Mouse (Mus musculus) hindbrain, embryonic 13.5 days (tissue): ENCODE data around the gene Fam69a. TPM values are rescaled to one million over a fixed set of nuclear protein-coding genes. Genes with fewer than 3 reads are reported as not detected.
"Not testable (repeated sequence)": the region's sequence is repeated elsewhere in the genome, so short reads cannot be mapped to it uniquely, and the experiment has no call there.

Experiments
- ATAC-seq: fragments of 200-750 bp; cut with Nextera tagmentation; 2 replicates; pipeline ENCODE4 v1.8.0; 2017; ENCODE audit warnings: moderate TSS enrichment; ENCODE audit not compliant: low FRiP score
- H3K27ac ChIP-seq: fragments of 300-500 bp; sonication (generic); 2 replicates; pipeline ENCODE4 v1.5.1; 2015; ENCODE audit warnings: inconsistent platforms, mild to moderate bottlenecking, moderate library complexity
- H3K27me3 ChIP-seq: fragments of 300-500 bp; sonication (generic); 2 replicates; pipeline ENCODE4 v1.6.1; 2015; ENCODE audit warnings: mild to moderate bottlenecking, inconsistent platforms
- H3K36me3 ChIP-seq: fragments of 300-500 bp; sonication (generic); 2 replicates; pipeline ENCODE4 v1.6.1; 2015; ENCODE audit warnings: mild to moderate bottlenecking, inconsistent platforms
- H3K4me1 ChIP-seq: fragments of 300-500 bp; sonication (generic); replicated peaks from 2 replicates; pipeline ENCODE4 v1.6.1; 2015; ENCODE audit warnings: inconsistent platforms
- H3K4me2 ChIP-seq: fragments of 300-500 bp; sonication (generic); 2 replicates; pipeline ENCODE4 v1.6.1; 2015; ENCODE audit warnings: inconsistent platforms, mild to moderate bottlenecking, moderate library complexity
- H3K4me3 ChIP-seq: fragments of 300-500 bp; sonication (generic); 2 replicates; pipeline ENCODE4 v1.5.1; 2015; ENCODE audit warnings: mild to moderate bottlenecking, inconsistent platforms
- H3K9ac ChIP-seq: fragments of 300-500 bp; sonication (generic); 2 replicates; pipeline ENCODE4 v1.6.1; 2015; ENCODE audit warnings: mild to moderate bottlenecking, inconsistent platforms
- H3K9me3 ChIP-seq: fragments of 300-500 bp; sonication (generic); 2 replicates; pipeline ENCODE4 v1.6.1; 2016; ENCODE audit warnings: inconsistent platforms
- WGBS: fragments of 180-500 bp; shearing (Covaris S2); methylation state at CpG from one replicate; pipeline ENCODE4 v1.1.7; 2015; 5-methylcytosine and 5-hydroxymethylcytosine counted together
- polyA plus RNA-seq: library from polyadenylated mRNA; unstranded; fragments of >200 nt; fragmentation: Nextera tagmentation; extraction: Ambion mirVana; gene quantifications from 2 replicates; pipeline ENCODE4 v1.2.1, GENCODE M21; 2015

The Fam69a gene
- polyA plus RNA-seq = 44.6 and 49.3 TPM in 2 replicates

DNA sequence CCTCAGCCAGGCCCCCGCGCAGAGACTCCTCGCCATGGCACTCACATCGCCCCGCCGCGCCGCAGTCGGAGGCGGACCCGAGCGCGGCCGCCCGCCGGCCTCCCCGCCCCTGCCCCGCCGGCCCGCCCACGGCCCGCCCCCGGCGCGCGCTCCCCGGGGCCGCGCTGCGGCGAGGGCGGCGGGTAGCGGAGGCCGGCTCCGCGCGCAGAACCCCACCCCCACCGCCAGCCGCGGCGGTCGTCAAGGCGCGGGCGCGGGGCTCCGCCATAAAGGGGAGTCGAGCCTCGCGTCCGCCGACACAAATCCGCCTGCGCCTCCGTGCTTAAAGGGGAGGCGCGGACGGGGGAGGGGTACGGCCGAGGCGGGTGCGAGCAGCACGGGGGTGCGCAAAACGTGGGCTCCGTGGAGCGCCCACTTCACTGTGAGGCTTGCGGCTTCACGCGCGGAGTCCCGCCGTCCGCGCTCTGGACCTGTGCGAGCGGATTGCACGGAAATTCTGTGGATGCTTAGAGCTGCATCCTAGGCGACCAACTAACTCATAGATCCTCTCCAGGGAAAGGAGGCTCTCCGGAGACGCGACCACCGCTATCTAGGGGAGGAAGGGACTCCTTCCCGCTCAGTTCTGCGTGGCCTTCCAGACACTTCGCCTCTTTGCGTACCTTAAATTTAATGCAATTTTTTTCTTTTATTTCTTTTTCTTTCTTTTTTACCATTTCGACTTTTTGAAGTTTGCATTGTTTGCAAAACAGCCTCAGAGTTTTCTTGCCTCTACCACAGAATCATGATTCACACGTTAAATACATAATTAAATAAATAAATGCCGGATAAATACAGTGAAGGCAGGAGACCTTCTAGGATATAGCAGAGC lies at the start of gene Fam69a:
Gene Fam69a, minus strand, starts transcription at position 119 of the 868 bp plus-strand sequence.
- Histone ChIP-seq H3K27me3 (no peaks in the 10 kb centered on the region), H3K4me1 (peaks cover 20% of the 10 kb centered on the region), H3K4me3 (peak within 1 kb of the TSS; percentile 89), H3K36me3 (no peaks in the 10 kb centered on the region), H3K27ac (peak within 1 kb of the TSS; percentile 98), H3K9ac (peak within 1 kb of the TSS; percentile 92), H3K4me2 (peak within 1 kb of the TSS; percentile 63), H3K9me3 (no peaks in the 10 kb centered on the region)
- ATAC-seq = peak; percentile 94
- WGBS = under 1% methylated on average over 63 of the region's 91 CpGs

DNA sequence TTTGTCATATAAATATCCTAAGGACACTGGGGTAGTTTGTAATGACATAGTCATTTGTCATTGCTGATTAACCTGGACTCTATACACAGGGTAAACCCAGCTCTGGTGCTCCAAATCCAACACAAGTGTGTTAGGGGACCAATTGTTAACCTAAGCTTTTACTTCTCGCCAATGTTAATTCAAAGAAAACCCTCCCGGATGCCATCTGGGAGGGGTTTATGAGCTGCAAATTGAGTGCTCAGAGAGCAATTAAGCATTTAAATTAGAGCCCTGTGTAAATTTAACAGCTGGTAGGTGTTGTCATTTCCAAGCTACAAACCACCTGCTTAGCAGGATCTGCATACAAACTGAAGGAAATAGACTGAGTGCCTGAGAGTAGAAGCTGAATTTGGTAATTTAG lies 48.6 kb upstream of the Fam69a start:
- WGBS = 33% methylated on average over 2 of the region's 2 CpGs
- Histone ChIP-seq H3K4me2 (no peak overlapping the region), H3K27ac (no peak overlapping the region), H3K36me3 (no peaks in the 10 kb centered on the region), H3K9ac (no peak overlapping the region), H3K4me3 (no peak overlapping the region), H3K9me3 (no peaks in the 10 kb centered on the region), H3K4me1 (no peaks in the 10 kb centered on the region), H3K27me3 (no peaks in the 10 kb centered on the region)
- peak; percentile 84 for ATAC-seq

- Histone ChIP-seq H3K4me1 (no peaks in the 10 kb centered on the region), H3K4me3 (no peak overlapping the region), H3K27ac (no peak overlapping the region), H3K27me3 (no peaks in the 10 kb centered on the region), H3K9ac (no peak overlapping the region), H3K36me3 (no peaks in the 10 kb centered on the region), H3K9me3 (no peaks in the 10 kb centered on the region), H3K4me2 (no peak overlapping the region)
- ATAC-seq = no peak
- WGBS = 42% methylated on average over 4 of the region's 4 CpGs
These were observed 47.3 kb upstream of the Fam69a start for GRCm38 (mm10) chr5:108034194-108034593.

DNA sequence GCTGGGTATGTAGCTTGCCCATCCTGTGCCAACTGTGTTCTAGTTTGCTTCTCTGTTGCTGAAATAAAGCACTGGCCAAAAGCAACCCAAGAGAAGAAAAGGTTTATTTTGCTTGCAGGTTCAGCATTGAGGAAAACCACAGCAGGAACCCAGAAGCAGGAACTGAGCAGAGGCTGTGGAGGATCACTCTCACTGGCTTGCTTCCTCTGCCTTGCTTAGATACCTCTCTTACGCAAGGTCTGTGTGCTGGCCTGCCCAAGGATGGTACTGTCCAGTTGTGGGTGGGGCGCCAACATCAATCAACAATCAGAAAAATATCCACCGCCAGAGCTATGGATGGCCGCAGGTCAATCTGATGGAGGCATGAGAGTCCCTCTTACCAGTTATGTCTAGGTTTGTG lies 44.4 kb upstream of the Fam69a start:
- H3K27me3 ChIP-seq = no peaks in the 10 kb centered on the region
- ATAC-seq = no peak
- H3K4me2 ChIP-seq = no peak overlapping the region
- no peaks in the 10 kb centered on the region for H3K36me3 ChIP-seq
- no peak overlapping the region for H3K4me3 ChIP-seq
- no peaks in the 10 kb centered on the region for H3K9me3 ChIP-seq
- no peaks in the 10 kb centered on the region for H3K4me1 ChIP-seq
- H3K27ac ChIP-seq = no peak overlapping the region
- H3K9ac ChIP-seq = no peak overlapping the region
- WGBS = 94% methylated on average over 4 of the region's 4 CpGs

DNA sequence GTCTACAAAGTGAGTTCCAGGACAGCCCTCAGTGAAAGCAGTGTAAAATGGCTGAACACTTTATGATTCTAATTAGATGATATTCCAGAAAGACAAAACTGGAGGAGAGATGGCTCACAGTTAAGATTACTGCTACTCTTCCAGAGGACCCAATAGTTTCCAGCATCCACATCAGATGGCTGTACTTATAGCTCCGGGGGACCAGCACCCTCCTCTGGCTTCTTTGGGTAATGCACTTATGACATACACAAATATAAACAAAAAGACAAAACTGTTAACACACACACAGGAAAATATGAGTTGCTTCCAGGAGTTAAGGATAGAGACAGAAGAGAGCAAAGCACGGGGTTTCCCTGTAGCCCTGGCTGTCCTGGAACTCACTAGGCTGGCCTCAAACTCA lies 43.1 kb upstream of the Fam69a start:
- Histone ChIP-seq H3K36me3 (no peaks in the 10 kb centered on the region), H3K4me3 (no peak overlapping the region), H3K9ac (no peak overlapping the region), H3K27ac (no peak overlapping the region), H3K9me3 (no peaks in the 10 kb centered on the region), H3K4me2 (no peak overlapping the region), H3K27me3 (no peaks in the 10 kb centered on the region), H3K4me1 (no peaks in the 10 kb centered on the region)
- no peak for ATAC-seq
- WGBS = 91% methylated on average over 2 of the region's 2 CpGs

- not testable (repeated sequence) for H3K27ac ChIP-seq, H3K36me3 ChIP-seq, H3K4me1 ChIP-seq, H3K9ac ChIP-seq, H3K4me2 ChIP-seq, H3K27me3 ChIP-seq, H3K9me3 ChIP-seq, H3K4me3 ChIP-seq, ATAC-seq
- WGBS = 94% methylated on average over 7 of the region's 7 CpGs
These were observed 42.1 kb upstream of the Fam69a start for GRCm38 (mm10) chr5:108028797-108029536.

DNA sequence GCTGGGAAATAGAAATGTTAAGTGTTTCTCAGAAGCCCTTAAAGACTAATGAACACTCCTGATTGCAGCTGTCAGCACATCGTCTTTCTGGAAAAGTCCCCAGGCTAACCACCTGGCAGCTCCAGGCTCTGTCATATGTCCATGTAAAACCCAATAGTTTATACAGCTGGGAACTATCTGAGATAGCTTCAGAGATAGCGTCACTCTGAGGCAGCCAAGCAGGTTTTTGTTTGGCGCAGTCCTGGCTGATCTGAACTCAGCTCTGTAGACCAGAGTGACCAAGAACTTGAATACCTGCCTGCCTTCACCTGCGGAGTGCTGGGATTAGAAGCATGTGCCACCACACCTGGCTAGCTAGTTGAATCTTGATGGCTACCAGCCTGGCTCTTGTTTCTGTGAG lies 41.3 kb upstream of the Fam69a start:
- Histone ChIP-seq H3K36me3 (no peaks in the 10 kb centered on the region), H3K4me3 (no peak overlapping the region), H3K27ac (no peak overlapping the region), H3K27me3 (no peaks in the 10 kb centered on the region), H3K9me3 (no peaks in the 10 kb centered on the region), H3K9ac (no peak overlapping the region), H3K4me1 (no peaks in the 10 kb centered on the region), H3K4me2 (no peak overlapping the region)
- ATAC-seq = no peak
- WGBS = 90% methylated on average over 4 of the region's 4 CpGs

GRCm38 (mm10) chr5:108021346-108021745 lies 34.5 kb upstream of the Fam69a start:
- Histone ChIP-seq H3K27ac (no peak overlapping the region), H3K27me3 (no peaks in the 10 kb centered on the region), H3K36me3 (no peaks in the 10 kb centered on the region), H3K9me3 (no peaks in the 10 kb centered on the region), H3K9ac (no peak overlapping the region), H3K4me3 (no peak overlapping the region), H3K4me1 (no peaks in the 10 kb centered on the region), H3K4me2 (no peak overlapping the region)
- WGBS = 70% methylated on average over 3 of the region's 3 CpGs
- no peak for ATAC-seq

- H3K9me3 ChIP-seq = no peaks in the 10 kb centered on the region
- no peaks in the 10 kb centered on the region for H3K27me3 ChIP-seq
- H3K36me3 ChIP-seq = no peaks in the 10 kb centered on the region
- no peak overlapping the region for H3K4me2 ChIP-seq
- WGBS = 16% methylated on average over 2 of the region's 2 CpGs
- H3K4me1 ChIP-seq = no peaks in the 10 kb centered on the region
- no peak overlapping the region for H3K9ac ChIP-seq
- no peak overlapping the region for H3K4me3 ChIP-seq
- no peak overlapping the region for H3K27ac ChIP-seq
- ATAC-seq = no peak
These were observed 32.5 kb upstream of the Fam69a start for GRCm38 (mm10) chr5:108019367-108019766.

DNA sequence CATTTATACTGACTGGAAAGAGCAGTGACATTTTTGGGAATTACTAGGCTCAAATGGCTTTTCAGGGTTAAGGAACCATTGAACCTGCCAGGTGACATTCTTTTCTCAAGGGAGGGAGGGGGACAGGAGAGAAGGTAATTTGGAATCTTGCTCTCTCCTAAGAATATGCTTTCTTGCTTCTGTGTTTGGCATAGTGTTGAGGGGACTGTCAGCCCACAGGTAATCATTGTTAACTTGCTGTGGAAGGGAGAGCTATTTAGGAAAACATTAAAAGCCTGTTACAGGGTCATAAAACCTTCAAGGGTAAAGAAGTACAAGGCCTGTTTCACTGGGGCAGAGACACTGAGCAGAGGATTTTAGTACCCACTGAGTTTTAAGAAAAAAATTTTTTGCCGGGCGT lies 30.3 kb upstream of the Fam69a start:
- no peaks in the 10 kb centered on the region for H3K9me3 ChIP-seq
- H3K27ac ChIP-seq = no peak overlapping the region
- H3K4me2 ChIP-seq = no peak overlapping the region
- no peak for ATAC-seq
- H3K4me3 ChIP-seq = no peak overlapping the region
- no peak overlapping the region for H3K9ac ChIP-seq
- H3K27me3 ChIP-seq = no peaks in the 10 kb centered on the region
- H3K36me3 ChIP-seq = no peaks in the 10 kb centered on the region
- H3K4me1 ChIP-seq = no peaks in the 10 kb centered on the region
- WGBS = 95% methylated on average over 2 of the region's 2 CpGs

DNA sequence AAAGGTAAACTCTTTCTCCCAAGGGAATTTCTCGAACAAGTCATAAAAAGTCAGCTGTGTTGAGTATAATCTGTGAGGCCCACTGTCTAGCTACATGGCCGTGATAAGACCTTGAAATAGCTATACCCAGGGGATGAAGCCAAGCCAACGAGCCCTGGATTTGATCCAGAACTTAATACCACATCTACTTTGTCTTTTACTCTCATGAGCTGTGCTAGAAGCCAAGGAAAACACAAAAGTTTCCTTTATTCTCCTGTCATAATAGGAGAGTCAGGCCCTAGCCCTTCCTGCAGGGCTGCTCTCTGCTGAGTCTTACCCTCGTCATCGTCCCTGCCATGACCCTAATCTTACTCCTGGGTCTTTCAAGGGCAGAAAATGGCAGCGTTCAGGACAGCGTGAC lies 28.5 kb upstream of the Fam69a start:
- H3K9me3 ChIP-seq = no peaks in the 10 kb centered on the region
- H3K4me2 ChIP-seq = no peak overlapping the region
- H3K4me1 ChIP-seq = no peaks in the 10 kb centered on the region
- H3K36me3 ChIP-seq = no peaks in the 10 kb centered on the region
- ATAC-seq = no peak
- 68% methylated on average over 7 of the region's 7 CpGs for WGBS
- H3K4me3 ChIP-seq = no peak overlapping the region
- no peaks in the 10 kb centered on the region for H3K27me3 ChIP-seq
- no peak overlapping the region for H3K9ac ChIP-seq
- H3K27ac ChIP-seq = no peak overlapping the region

GRCm38 (mm10) chr5:108014173-108014572 lies 27.3 kb upstream of the Fam69a start:
- H3K4me3 ChIP-seq = no peak overlapping the region
- no peak overlapping the region for H3K27ac ChIP-seq
- H3K9ac ChIP-seq = no peak overlapping the region
- no peaks in the 10 kb centered on the region for H3K4me1 ChIP-seq
- H3K36me3 ChIP-seq = no peaks in the 10 kb centered on the region
- no peak overlapping the region for H3K4me2 ChIP-seq
- H3K27me3 ChIP-seq = no peaks in the 10 kb centered on the region
- H3K9me3 ChIP-seq = no peaks in the 10 kb centered on the region
- no peak for ATAC-seq
- 0% methylated on average over 1 of the region's 1 CpGs for WGBS

DNA sequence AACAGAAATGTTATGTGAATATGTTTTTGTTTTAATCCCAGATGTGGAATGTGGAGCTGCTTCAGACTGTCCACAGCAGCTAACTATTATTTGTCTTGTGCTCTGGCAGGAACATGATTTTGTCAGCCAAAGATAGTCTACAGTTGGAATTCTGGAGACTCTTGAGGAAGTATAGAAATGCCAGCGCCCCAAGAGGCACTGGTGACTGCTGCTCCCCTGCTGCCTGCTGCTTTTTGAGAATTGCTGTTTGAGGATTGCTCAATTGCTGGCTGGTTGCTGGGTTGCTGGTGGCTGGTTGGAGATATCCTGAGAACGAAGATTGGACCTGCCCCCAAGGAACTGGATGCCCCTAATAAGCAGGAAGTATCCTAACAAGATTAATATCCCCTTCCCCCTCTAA lies 22.8 kb upstream of the Fam69a start:
- H3K9me3 ChIP-seq = no peaks in the 10 kb centered on the region
- no peak overlapping the region for H3K4me3 ChIP-seq
- no peaks in the 10 kb centered on the region for H3K27me3 ChIP-seq
- H3K27ac ChIP-seq = no peak overlapping the region
- no peak overlapping the region for H3K4me2 ChIP-seq
- H3K9ac ChIP-seq = no peak overlapping the region
- no peaks in the 10 kb centered on the region for H3K36me3 ChIP-seq
- ATAC-seq = no peak
- no peaks in the 10 kb centered on the region for H3K4me1 ChIP-seq
- WGBS = 45% methylated on average over 2 of the region's 2 CpGs
